Mouse (Mus musculus): ENCODE measurements around the gene Trim68.
A peak's percentile ranks its signal among the peaks of the same experiment; 100 is the strongest.
"Not testable (repeated sequence)": the region's sequence is repeated elsewhere in the genome, so short reads cannot be mapped to it uniquely, and the experiment has no call there.

Trim68 gene

GRCm38 (mm10) chr7:102686944-102687501 is at the start of gene Trim68:
TSS of gene Trim68 (minus strand) at chr7:102687327.
- peak; percentile 90 to 93 for DNase-seq (ENCODE audit: low spot score in 2 of 2)

GRCm38 (mm10) chr7:102733793-102734192 is 46.7 kb upstream of the Trim68 start:
- DNase-seq (ENCODE audit: low spot score in 2 of 2), result no peak

- DNase-seq (ENCODE audit: low spot score in 2 of 2), result no peak
Observed at GRCm38 (mm10) chr7:102727391-102727790, 40.3 kb upstream of the Trim68 start, which contains the start of gene Olfr559. TSS of gene Olfr559 (minus strand) at chr7:102727491.

- no peak for DNase-seq (ENCODE audit: low spot score in 2 of 2)
Observed at GRCm38 (mm10) chr7:102718970-102719369, 31.8 kb upstream of the Trim68 start, which contains the start of gene Olfr33. TSS of gene Olfr33 (minus strand) at chr7:102719070.

- no peak for DNase-seq (ENCODE audit: low spot score in 2 of 2)
Observed at GRCm38 (mm10) chr7:102701915-102702314, 14.8 kb upstream of the Trim68 start, which contains the start of gene Olfr558. TSS of gene Olfr558 (plus strand) at chr7:102702215.

GRCm38 (mm10) chr7:102698461-102698860 is 11.3 kb upstream of the Trim68 start:
- DNase-seq (ENCODE audit: low spot score in 2 of 2), result no peak

GRCm38 (mm10) chr7:102695358-102696125 is 8.4 kb upstream of the Trim68 start, which contains the start of gene Olfr557:
TSS of gene Olfr557 (plus strand) at chr7:102695910.
- DNase-seq (ENCODE audit: low spot score in 2 of 2), result peak; percentile 30 to 39

GRCm38 (mm10) chr7:102681916-102682315 is 5.2 kb downstream of the Trim68 start:
- no peak for DNase-seq (ENCODE audit: low spot score in 2 of 2)

- DNase-seq (ENCODE audit: low spot score in 2 of 2), result no peak
Observed at GRCm38 (mm10) chr7:102676225-102676624, 10.9 kb downstream of the Trim68 start.

- no peak for DNase-seq (ENCODE audit: low spot score in 2 of 2)
Observed at GRCm38 (mm10) chr7:102665378-102665777, 21.7 kb downstream of the Trim68 start.

- DNase-seq (ENCODE audit: low spot score in 2 of 2), result no peak
Observed at GRCm38 (mm10) chr7:102664599-102664998, 22.5 kb downstream of the Trim68 start, which contains the start of gene Olfr556. TSS of gene Olfr556 (plus strand) at chr7:102664899.

GRCm38 (mm10) chr7:102658523-102658922 is 28.6 kb downstream of the Trim68 start, which contains the start of gene Olfr555:
TSS of gene Olfr555 (plus strand) at chr7:102658823.
- no peak for DNase-seq (ENCODE audit: low spot score in 2 of 2)

GRCm38 (mm10) chr7:102644945-102645344 is 42.2 kb downstream of the Trim68 start:
- not testable (repeated sequence) for DNase-seq (ENCODE audit: low spot score in 2 of 2)

- DNase-seq (ENCODE audit: low spot score in 2 of 2), result no peak
Observed at GRCm38 (mm10) chr7:102638132-102638531, 49.0 kb downstream of the Trim68 start, which contains the start of gene Olfr554. TSS of gene Olfr554 (plus strand) at chr7:102638432.

- peak in 1 of 2 experiments; percentile 38 for DNase-seq (ENCODE audit: low spot score in 2 of 2)
Observed at GRCm38 (mm10) chr7:102636665-102637064, 50.5 kb downstream of the Trim68 start.
